Mouse (Mus musculus) natural killer cell, adult 2 months (primary cell): ENCODE results near the gene Tiam1.
"Not testable (repeated sequence)": the region's sequence is repeated elsewhere in the genome, so short reads cannot be mapped to it uniquely, and the experiment has no call there.

Experiments
- DNase-seq, 2 experiments: peaks; one replicate each; pipeline ENCODE4 v3.0.0; 2022; ENCODE audit warnings: low spot score in 2 of 2

Gene Tiam1

DNA sequence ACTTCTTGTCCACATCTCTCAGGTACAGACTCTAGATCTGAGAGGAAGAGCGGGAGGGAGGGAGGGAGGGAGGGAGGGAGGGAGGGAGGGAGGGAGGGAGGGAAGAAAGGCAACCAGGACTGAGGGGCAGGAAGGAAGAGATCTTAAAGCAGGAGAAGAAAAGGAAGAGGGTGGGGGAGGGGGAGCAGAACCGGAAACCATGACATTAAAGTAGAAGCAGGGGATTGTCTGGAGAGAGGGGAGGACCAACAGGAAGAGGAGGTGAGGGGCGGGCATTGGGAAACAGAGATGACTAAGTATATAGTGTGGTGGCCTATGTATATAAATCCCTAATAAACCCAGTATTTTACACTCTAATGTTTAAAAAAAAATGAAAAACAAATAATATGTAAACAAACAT is 34.1 kb downstream of the Tiam1 start:
- DNase-seq = no peak

- no peak for DNase-seq
Observed at GRCm38 (mm10) chr16:90104714-90105459, 38.7 kb downstream of the Tiam1 start.

DNA sequence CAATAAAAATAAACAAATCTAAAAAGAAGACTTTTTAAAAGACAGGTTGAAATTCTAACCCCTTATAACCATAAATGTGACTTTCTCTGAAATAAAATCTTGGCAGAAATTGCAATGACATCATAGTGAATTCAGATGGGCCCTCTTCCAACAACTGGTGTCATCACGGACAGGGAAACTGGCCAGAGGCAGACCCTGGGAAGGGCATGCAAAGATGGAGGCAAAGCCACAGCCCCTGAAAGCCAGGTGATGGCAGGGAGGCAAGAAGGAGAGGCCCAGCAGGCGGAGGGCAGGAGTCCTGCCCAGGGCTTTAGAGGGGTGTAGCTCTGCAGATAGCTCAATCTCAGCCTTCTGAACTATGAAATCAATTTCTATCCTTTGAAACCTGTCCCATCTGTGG is 39.8 kb downstream of the Tiam1 start:
- DNase-seq = no peak

DNA sequence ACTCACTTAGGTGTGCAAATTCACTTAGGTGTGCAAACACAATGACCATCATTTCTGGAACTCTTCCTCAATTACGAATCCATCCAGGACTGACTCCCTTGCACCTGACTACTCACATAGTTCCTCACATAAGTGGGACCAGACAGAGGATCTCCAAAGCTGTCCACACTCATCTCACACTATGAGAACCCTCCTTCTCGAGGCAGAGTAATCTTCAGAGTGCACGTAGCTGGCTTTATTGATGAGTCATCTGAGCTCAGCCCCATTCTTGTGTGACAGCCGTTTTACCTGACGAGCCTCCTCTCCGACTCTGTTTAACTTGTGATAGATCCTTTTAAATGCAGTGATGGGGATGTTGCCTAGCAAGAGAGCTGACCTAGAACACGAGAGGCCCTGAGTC is 41.0 kb downstream of the Tiam1 start:
- DNase-seq = no peak

DNA sequence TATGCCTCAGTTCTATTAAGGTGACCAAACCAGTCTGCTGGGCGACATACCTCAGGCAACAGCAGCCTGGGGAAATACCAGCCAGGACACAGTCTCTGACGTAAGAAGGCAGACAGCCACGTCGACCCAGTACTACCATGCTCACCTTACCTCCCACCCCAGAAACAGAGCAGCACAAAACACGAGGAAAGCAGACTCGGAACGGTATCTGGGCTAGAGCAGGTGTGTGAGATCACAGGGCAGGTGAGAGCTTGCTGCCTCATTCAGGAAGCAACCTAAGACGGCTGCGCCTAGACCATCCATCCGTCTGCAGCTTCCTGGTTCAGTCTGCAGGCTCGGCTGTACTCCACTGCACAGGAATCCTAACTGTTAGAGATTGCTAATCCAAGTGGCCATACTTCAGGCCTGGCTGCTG is 45.4 kb downstream of the Tiam1 start:
- DNase-seq = no peak

- DNase-seq = no peak
Observed at GRCm38 (mm10) chr16:90097769-90098168, 45.8 kb downstream of the Tiam1 start.

DNA sequence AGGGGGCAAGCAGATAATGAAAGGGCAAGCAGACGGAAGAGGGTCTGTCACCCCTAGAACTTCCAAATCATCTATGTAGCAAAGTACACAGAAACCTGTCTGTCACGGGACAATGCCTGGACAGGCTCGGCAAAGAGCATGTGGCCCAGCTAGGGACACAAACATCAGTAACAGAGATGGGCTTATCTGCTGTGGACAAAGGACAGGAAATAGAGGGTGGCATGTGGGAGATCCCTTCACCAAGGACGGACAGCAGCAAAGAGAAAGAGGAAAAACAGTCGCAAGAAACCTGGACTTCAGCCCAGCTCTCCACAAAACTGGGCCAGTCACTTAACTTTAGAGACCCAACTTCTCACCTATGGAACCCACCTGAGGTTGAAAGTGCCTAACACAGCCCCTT is 47.6 kb downstream of the Tiam1 start:
- no peak for DNase-seq

DNA sequence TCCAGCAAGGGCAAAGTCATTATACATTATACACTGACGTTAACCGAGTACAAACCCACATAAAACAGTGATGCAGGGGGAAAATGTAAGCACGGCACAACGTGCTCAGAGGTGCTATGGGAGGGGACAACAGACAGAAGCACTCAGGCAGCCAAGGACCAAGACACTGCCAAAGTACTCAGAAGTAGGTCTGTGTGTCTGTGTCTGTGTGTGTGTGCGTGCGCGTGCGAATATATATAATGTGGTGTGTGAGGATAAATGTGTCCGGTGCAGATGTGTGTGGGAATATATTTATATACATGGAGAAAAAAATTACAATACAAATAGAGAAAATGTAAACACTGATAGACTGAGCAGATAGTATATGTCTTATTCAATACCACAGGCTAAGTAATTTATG is 50.6 kb downstream of the Tiam1 start:
- no peak for DNase-seq

- DNase-seq = no peak
Observed at GRCm38 (mm10) chr16:90091906-90092305, 51.7 kb downstream of the Tiam1 start.

- DNase-seq = no peak
Observed at GRCm38 (mm10) chr16:90091112-90091720, 52.4 kb downstream of the Tiam1 start.

DNA sequence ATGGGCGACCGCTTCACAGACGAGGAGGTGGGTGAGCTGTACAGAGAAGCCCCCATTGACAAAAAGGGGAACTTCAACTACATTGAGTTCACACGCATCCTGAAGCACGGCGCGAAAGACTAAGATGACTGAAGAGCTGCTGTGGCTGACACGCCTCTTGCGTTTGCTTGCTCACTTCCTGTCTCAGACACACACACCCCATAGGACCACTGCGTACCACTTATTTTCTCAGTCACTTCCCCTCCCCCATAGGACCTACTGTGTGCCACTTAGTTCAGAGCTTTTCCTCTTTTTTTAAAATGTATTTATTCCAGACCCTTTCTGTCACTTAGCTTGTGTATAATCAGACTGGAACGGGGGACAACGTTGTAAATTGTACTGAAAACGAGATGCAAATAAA is 53.2 kb downstream of the Tiam1 start:
- peak in 1 of 2 experiments; percentile 22 for DNase-seq

GRCm38 (mm10) chr16:90087256-90087655 is 56.3 kb downstream of the Tiam1 start:
- no peak for DNase-seq

- DNase-seq = no peak
Observed at GRCm38 (mm10) chr16:90086111-90086510, 57.5 kb downstream of the Tiam1 start.

DNA sequence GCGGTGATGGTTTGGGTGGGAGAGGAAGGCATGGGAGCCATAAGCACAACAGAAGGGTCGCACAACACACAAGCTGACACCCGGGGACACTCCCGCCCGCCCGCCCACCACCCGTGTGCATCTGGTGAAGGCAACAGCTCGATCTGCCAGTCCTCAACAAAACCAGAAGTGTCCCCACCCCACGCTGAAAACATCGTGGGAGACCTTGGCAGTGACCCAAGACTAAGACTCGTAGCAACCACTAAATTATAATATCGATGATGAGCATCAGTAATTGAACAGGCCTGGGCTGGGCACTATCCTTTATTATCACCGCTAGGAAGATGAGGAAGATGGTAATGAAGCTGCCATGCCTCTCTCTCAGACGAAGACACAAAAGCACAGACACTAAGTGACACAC is 58.0 kb downstream of the Tiam1 start:
- DNase-seq = no peak

- DNase-seq = no peak
Observed at GRCm38 (mm10) chr16:90081125-90081524, 62.4 kb downstream of the Tiam1 start.

GRCm38 (mm10) chr16:90078806-90079381 is 64.7 kb downstream of the Tiam1 start:
- DNase-seq = no peak

GRCm38 (mm10) chr16:90073510-90073909 is 70.1 kb downstream of the Tiam1 start:
- no peak for DNase-seq

DNA sequence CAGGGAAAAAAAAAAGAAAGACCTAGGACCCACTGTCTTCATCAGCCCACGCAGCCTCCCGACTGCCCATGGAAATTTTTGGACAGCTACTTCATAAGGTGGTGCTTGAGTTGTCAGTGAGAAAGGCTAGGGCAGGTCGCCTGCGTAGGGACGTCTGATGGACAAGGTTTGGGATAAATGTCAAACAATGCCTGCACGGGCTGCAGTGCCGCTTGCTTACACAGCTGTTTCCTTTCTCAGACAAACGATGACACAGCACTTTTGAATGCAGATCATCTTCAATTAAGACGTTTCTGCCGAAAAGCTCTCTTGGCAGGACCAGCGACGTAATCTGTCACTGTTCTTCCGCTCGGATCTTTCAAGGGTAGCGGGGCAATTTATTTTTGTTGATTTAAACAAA is 70.9 kb downstream of the Tiam1 start:
- DNase-seq = no peak

DNA sequence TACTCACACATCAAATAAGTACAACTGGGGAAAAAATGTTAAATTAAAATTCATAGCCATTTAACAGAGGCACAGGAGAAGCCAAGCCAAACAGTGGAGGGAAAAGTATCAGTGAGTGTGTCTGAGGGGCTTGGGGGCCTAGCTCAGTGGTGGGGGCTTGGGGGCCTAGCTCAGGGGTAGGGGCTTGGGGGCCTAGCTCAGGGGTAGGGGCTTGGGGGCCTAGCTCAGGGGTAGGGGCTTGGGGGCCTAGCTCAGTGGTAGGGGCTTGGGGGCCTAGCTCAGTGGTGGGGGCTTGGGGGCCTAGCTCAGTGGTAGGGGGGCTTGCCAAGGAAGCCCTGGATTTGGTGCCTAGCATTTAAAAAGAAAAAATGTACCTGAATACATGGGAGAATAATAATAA is 72.4 kb downstream of the Tiam1 start:
- not testable (repeated sequence) for DNase-seq

DNA sequence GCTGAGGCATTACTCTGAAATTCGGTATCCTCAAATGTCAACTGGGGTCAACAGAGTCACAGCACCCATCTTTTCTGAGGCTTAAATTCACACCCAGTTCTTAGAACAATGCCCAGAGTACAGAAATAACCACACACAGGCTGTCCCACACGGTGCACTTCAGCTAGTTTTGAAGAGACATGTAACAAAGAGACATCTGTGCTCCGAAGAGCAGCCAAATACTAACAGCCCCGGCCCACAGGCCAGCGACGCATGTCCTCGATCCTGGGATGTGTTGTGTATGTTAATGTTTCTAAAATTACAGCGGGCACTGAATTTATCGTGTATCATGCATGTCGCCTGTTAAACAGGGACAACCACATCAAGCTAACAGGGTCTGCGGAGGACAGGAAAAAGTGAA is 73.5 kb downstream of the Tiam1 start:
- DNase-seq = no peak

DNA sequence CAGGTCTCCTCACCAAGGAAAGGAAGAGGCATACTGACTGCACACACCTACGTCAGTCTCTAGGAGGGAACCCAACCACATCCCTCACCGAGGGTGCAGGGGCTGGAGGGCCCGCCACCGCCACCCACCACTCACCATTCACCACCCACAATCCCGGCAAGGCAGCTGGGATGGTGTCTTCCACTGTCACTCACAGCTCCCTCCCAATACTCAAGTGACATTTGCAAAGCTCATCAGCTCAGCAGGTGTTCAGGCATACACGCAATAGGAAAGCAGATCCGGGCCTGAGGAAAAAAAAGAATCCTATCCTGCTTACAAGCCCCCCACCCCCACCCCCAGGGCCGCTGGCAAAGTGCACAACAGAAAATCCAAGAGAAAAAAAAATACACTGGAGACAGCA is 74.4 kb downstream of the Tiam1 start:
- DNase-seq = no peak

DNA sequence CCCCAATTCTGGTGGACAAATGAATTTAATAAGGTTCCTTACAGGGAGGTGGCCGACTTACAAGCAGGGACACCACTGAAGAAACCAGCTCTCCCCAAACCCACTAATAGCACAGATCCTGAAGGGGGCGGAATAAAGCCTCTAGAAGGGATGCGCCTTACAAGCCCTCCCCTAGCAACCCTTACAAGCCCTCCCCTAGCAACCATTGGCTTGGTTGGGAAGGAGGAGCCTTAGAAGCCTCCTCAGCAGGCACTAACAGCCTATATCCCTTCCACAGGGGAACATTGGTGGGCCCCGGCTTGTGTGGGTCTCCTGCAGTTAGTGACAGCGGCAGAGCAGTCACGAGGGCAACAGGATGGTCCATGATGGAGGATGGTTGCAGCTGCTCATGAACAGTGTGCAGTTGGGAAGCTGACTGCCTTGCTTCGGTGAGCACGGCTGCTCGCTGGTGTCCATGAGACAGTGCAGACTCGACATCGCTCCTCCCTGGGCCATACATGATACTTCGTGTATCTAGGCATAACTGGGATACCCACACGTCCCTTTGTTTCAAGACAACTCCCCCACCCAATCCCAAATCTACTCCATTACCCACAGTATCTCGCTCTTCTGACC is 90.6 kb downstream of the Tiam1 start:
- no peak for DNase-seq

GRCm38 (mm10) chr16:90052409-90052808 is 91.2 kb downstream of the Tiam1 start:
- DNase-seq = no peak
